8 mouse cellular contexts compared by ENCODE assay signal in the genomic region with DNA sequence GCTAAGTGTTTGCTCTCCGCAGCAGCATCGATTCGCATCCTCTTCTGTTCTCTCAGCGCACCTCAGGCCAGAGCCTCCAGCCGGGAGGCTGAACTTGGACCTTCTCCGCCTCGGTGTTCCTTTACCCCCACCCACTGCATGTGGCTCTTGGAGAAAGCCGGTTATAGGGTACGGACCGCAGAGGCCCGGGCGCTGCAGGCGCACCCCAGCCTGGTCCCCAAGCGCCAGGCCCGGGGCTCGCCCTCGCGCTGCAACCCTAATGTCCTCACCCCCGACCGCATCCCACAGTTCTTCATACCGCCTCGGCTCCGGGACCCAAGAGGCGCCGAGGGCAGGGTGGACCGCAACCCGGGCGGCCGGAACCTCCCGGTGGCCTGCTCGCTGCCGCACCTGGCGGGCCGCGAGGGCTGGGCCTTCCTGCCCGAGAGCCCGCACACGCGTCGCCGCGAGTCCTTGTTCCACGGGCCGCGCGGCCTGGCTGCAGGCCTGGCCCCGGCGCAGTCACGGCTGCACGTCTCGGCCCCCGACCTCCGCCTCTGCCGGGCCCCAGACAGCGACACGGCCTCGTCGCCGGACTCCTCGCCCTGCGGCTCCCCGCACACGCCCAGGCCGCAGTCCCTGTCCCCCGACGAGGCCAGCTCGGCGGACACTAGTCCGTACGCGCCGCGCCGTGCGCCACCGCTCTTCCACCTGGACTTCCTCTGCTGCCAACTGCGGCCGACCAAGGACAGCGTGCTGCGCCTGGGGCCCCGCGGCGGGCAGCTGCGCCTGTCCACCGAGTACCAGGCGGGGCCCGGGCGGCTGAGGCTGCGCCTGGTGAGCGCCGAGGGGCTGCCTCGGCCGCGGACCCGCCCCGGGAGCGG. TPM values are rescaled to one million over a fixed set of nuclear protein-coding genes. Genes with fewer than 3 reads are reported as not detected.
A peak's percentile ranks its signal among the peaks of the same experiment; 100 is the strongest.
DNase-seq lines count a peak whose midpoint lies in the region; ATAC-seq and TF ChIP-seq lines count a peak whose summit lies in the region.

No protein-coding gene starts in this region.

- H3K27ac ChIP-seq in thymus, adult 2 months (ENCODE audit: control insufficient read depth, insufficient read depth, low read length): no peak overlapping the region
- no peak overlapping the region for H3K27ac ChIP-seq in lung, embryonic 16.5 days (ENCODE audit: low read length)

- peaks cover 13% of the 10 kb centered on the region for H3K4me1 ChIP-seq in thymus, adult 2 months (replicated peaks; ENCODE audit: control insufficient read depth, insufficient read depth, low read length)
- peaks cover 6% of the 10 kb centered on the region for H3K4me1 ChIP-seq in lung, embryonic 16.5 days (replicated peaks; ENCODE audit: control insufficient read depth, insufficient read depth, low read length)

- ATAC-seq in common myeloid progenitor, adult 5-6 weeks (replicated peaks; ENCODE audit: low read depth, poor library complexity, severe bottlenecking): peak; percentile 16; the same call in 1 of the 2 replicates
- peak; percentile 70 for ATAC-seq in lung, embryonic 16.5 days (ENCODE audit: low read depth)
- no peak for ATAC-seq in erythroid progenitor cell, adult 5-6 weeks (replicated peaks; ENCODE audit: low FRiP score, poor library complexity, severe bottlenecking)

- H3K4me2 ChIP-seq in lung, embryonic 16.5 days (ENCODE audit: low read depth, low read length): peak overlapping the region; percentile 94

- H3K9ac ChIP-seq in lung, embryonic 16.5 days (ENCODE audit: low read length): peak overlapping the region; percentile 77

- WGBS in thymus, adult 2 months: 19% methylated on average over 97 of the region's 97 CpGs
- WGBS in lung, embryonic 16.5 days: 5% methylated on average over 77 of the region's 97 CpGs

- TF ChIP-seq CTCF in thymus, adult 2 months (IDR thresholded peaks at IDR 0.05; ENCODE audit: borderline replicate concordance, control insufficient read depth, extremely low read depth, insufficient read depth, low read length, poor library complexity): no peak

- no peaks in the 10 kb centered on the region for H3K9me3 ChIP-seq in lung, embryonic 16.5 days (ENCODE audit: control insufficient read depth, low read length)

- no peak for DNase-seq in thymus, adult 2 months
- no peak for DNase-seq in thymus, postnatal 10 days (ENCODE audit: low spot score in 2 of 2)
- peak; percentile 37 to 61 for DNase-seq in gastrocnemius, postnatal 4 days (ENCODE audit: low spot score in 2 of 2)
- peak; percentile 62 for DNase-seq in kidney, adult 18-20 months
- DNase-seq in retina, postnatal 1 day: peak; percentile 83

- peaks cover 22% of the 10 kb centered on the region for H3K36me3 ChIP-seq in thymus, adult 2 months (ENCODE audit: control insufficient read depth, insufficient read depth, low read length)
- H3K36me3 ChIP-seq in lung, embryonic 16.5 days (ENCODE audit: control insufficient read depth, insufficient read depth, low read length): no peaks in the 10 kb centered on the region

- no peaks in the 10 kb centered on the region for H3K27me3 ChIP-seq in thymus, adult 2 months (ENCODE audit: control insufficient read depth, insufficient read depth, low read length)
- H3K27me3 ChIP-seq in lung, embryonic 16.5 days (ENCODE audit: control insufficient read depth, insufficient read depth, low read depth, low read length): peaks cover 29% of the 10 kb centered on the region

- TF ChIP-seq POLR2A in thymus, adult 2 months (IDR thresholded peaks at IDR 0.05; ENCODE audit: control insufficient read depth, extremely low read depth, insufficient read depth, low read length, poor library complexity): no peak

- H3K4me3 ChIP-seq in thymus, adult 2 months (ENCODE audit: control insufficient read depth, insufficient read depth, low read length): peak overlapping the region; percentile 4; the same call in 1 of the 2 replicates
- peak overlapping the region; percentile 55 for H3K4me3 ChIP-seq in lung, embryonic 16.5 days (ENCODE audit: low read length)

RNA-seq across cellular contexts. Expression of a gene that starts 1.3 kb away (rescaled TPM):
- polyA plus RNA-seq in thymus, adult 2 months (2012; rRNA removed): 0.39 and 0.55 TPM in 2 replicates
- total RNA-seq in common myeloid progenitor, adult 5-6 weeks (2017): not detected in 2 replicates
- total RNA-seq in gastrocnemius, postnatal 4 days (2021): under 1 TPM; 0.47 to 0.64 TPM
- 0.16 and 0.68 TPM in 2 replicates for polyA plus RNA-seq in lung, embryonic 16.5 days (2015; fragmentation: Nextera tagmentation; extraction: Ambion mirVana)
- not detected in 2 replicates for total RNA-seq in erythroid progenitor cell, adult 5-6 weeks (2015; ENCODE audit: low replicate concordance)
- not detected in 2 replicates for total RNA-seq in erythroid progenitor cell, adult 5-6 weeks (2017; ENCODE audit: low replicate concordance)

RNA-seq across cellular contexts. Expression of a gene that starts 9.1 kb away (rescaled TPM):
- polyA plus RNA-seq in thymus, adult 2 months (2012; rRNA removed): 296 and 308 TPM in 2 replicates
- total RNA-seq in common myeloid progenitor, adult 5-6 weeks (2017): not detected in 2 replicates
- total RNA-seq in gastrocnemius, postnatal 4 days (2021): 10 to 100 TPM; 21.5 to 22.9 TPM
- 8.9 and 9.5 TPM in 2 replicates for polyA plus RNA-seq in lung, embryonic 16.5 days (2015; fragmentation: Nextera tagmentation; extraction: Ambion mirVana)
- total RNA-seq in erythroid progenitor cell, adult 5-6 weeks (2015; ENCODE audit: low replicate concordance): 2.2 TPM in 1 of 2 replicates, not detected in the other
- not detected in 2 replicates for total RNA-seq in erythroid progenitor cell, adult 5-6 weeks (2017; ENCODE audit: low replicate concordance)

RNA-seq across cellular contexts. Expression of a gene that starts 21.6 kb away (rescaled TPM):
- polyA plus RNA-seq in thymus, adult 2 months (2012; rRNA removed): 0.27 and 0.35 TPM in 2 replicates
- total RNA-seq in common myeloid progenitor, adult 5-6 weeks (2017): not detected in 2 replicates
- under 1 TPM in 1 of 2 experiments, not detected in 1; 0.21 TPM for total RNA-seq in gastrocnemius, postnatal 4 days (2021)
- polyA plus RNA-seq in lung, embryonic 16.5 days (2015; fragmentation: Nextera tagmentation; extraction: Ambion mirVana): 0.40 and 0.73 TPM in 2 replicates
- not detected in 2 replicates for total RNA-seq in erythroid progenitor cell, adult 5-6 weeks (2015; ENCODE audit: low replicate concordance)
- not detected in 2 replicates for total RNA-seq in erythroid progenitor cell, adult 5-6 weeks (2017; ENCODE audit: low replicate concordance)

RNA-seq across cellular contexts. Expression of a gene that starts 34.8 kb away (rescaled TPM):
- 6.0 and 6.1 TPM in 2 replicates for polyA plus RNA-seq in thymus, adult 2 months (2012; rRNA removed)
- total RNA-seq in common myeloid progenitor, adult 5-6 weeks (2017): not detected in 2 replicates
- under 1 TPM; 0.34 to 0.39 TPM for total RNA-seq in gastrocnemius, postnatal 4 days (2021)
- 0.35 and 0.44 TPM in 2 replicates for polyA plus RNA-seq in lung, embryonic 16.5 days (2015; fragmentation: Nextera tagmentation; extraction: Ambion mirVana)
- not detected in 2 replicates for total RNA-seq in erythroid progenitor cell, adult 5-6 weeks (2015; ENCODE audit: low replicate concordance)
- not detected in 2 replicates for total RNA-seq in erythroid progenitor cell, adult 5-6 weeks (2017; ENCODE audit: low replicate concordance)

RNA-seq across cellular contexts. Expression of a gene that starts 49.6 kb away (rescaled TPM):
- polyA plus RNA-seq in thymus, adult 2 months (2012; rRNA removed): 2.6 and 4.1 TPM in 2 replicates
- 10.8 and 14.7 TPM in 2 replicates for total RNA-seq in common myeloid progenitor, adult 5-6 weeks (2017)
- total RNA-seq in gastrocnemius, postnatal 4 days (2021): 10 to 100 TPM; 11.0 to 14.0 TPM
- 12.5 and 12.6 TPM in 2 replicates for polyA plus RNA-seq in lung, embryonic 16.5 days (2015; fragmentation: Nextera tagmentation; extraction: Ambion mirVana)
- 10.1 TPM in 1 of 2 replicates, not detected in the other for total RNA-seq in erythroid progenitor cell, adult 5-6 weeks (2015; ENCODE audit: low replicate concordance)
- 0.51 TPM in 1 of 2 replicates, not detected in the other for total RNA-seq in erythroid progenitor cell, adult 5-6 weeks (2017; ENCODE audit: low replicate concordance)

Comparison
In these comparisons a context has a peak if more than half of its experiments do, and no peak if none do; other contexts are left out.
1. DNase-seq: peak in gastrocnemius, postnatal 4 days (2 of 2), kidney, adult 18-20 months (single experiment) and retina, postnatal 1 day (single experiment); none in thymus, adult 2 months (single experiment) and thymus, postnatal 10 days (0 of 2).
2. RNA of a gene that starts 9.1 kb away (total RNA-seq): 21.5 to 22.9 TPM in gastrocnemius, postnatal 4 days; not detected in common myeloid progenitor, adult 5-6 weeks and 2.2 TPM in erythroid progenitor cell, adult 5-6 weeks; every median in the first group is over 4 times any median in the second.